Mouse (Mus musculus): ENCODE data around the gene Rangrf. TPM values are rescaled to one million over a fixed set of nuclear protein-coding genes. Genes with fewer than 3 reads are reported as not detected.
"Not testable (repeated sequence)": the region's sequence is repeated elsewhere in the genome, so short reads cannot be mapped to it uniquely, and the experiment has no call there.

Gene Rangrf
- polyA plus RNA-seq, 1 experiment: 38.3 TPM

GRCm38 (mm10) chr11:69008182-69009121 lies 33.5 kb upstream of the Rangrf start, which contains the start of gene Pfas:
TSS of gene Pfas (minus strand) at chr11:69008460.
- 9% methylated on average over 38 of the region's 38 CpGs for WGBS
- peak within 1 kb of the TSS; percentile 92 for H3K4me3 ChIP-seq (replicated peaks; ENCODE audit: control insufficient read depth, low read depth, low read length)
- TF ChIP-seq CTCF (IDR thresholded peaks at IDR 0.05; ENCODE audit: control insufficient read depth, insufficient read depth, low read length) (no peak), POLR2A (IDR thresholded peaks at IDR 0.05; ENCODE audit: borderline replicate concordance, control insufficient read depth, low read depth, low read length) (peak; percentile 63; the same call in 1 of the 2 replicates)
- H3K27ac ChIP-seq (ENCODE audit: control insufficient read depth, insufficient read depth, low read depth, low read length, poor library complexity): peak within 1 kb of the TSS; percentile 77
- H3K4me1 ChIP-seq (ENCODE audit: control insufficient read depth, insufficient read depth, low read length): peaks cover 2% of the 10 kb centered on the region; the same call in 1 of the 2 replicates

GRCm38 (mm10) chr11:69006575-69006974 lies 31.6 kb upstream of the Rangrf start:
- H3K4me1 ChIP-seq (ENCODE audit: control insufficient read depth, insufficient read depth, low read length); H3K4me3 ChIP-seq (replicated peaks; ENCODE audit: control insufficient read depth, low read depth, low read length); H3K27ac ChIP-seq (ENCODE audit: control insufficient read depth, insufficient read depth, low read depth, low read length, poor library complexity): not testable (repeated sequence)

- no peaks in the 10 kb centered on the region; the same call in 1 of the 2 replicates for H3K4me1 ChIP-seq (ENCODE audit: control insufficient read depth, insufficient read depth, low read length)
- peak overlapping the region; percentile 72 for H3K27ac ChIP-seq (ENCODE audit: control insufficient read depth, insufficient read depth, low read depth, low read length, poor library complexity)
- WGBS: 63% methylated on average over 7 of the region's 7 CpGs
- no peak for TF ChIP-seq CTCF (IDR thresholded peaks at IDR 0.05; ENCODE audit: control insufficient read depth, insufficient read depth, low read length)
- TF ChIP-seq POLR2A (IDR thresholded peaks at IDR 0.05; ENCODE audit: borderline replicate concordance, control insufficient read depth, low read depth, low read length): no peak
- H3K4me3 ChIP-seq (replicated peaks; ENCODE audit: control insufficient read depth, low read depth, low read length): no peak overlapping the region
Observed at GRCm38 (mm10) chr11:69005193-69005592, 30.2 kb upstream of the Rangrf start.

- Histone ChIP-seq H3K4me1 (ENCODE audit: control insufficient read depth, insufficient read depth, low read length) (no peaks in the 10 kb centered on the region; the same call in 1 of the 2 replicates), H3K27ac (ENCODE audit: control insufficient read depth, insufficient read depth, low read depth, low read length, poor library complexity) (no peak overlapping the region), H3K4me3 (replicated peaks; ENCODE audit: control insufficient read depth, low read depth, low read length) (no peak overlapping the region)
- no peak for TF ChIP-seq CTCF (IDR thresholded peaks at IDR 0.05; ENCODE audit: control insufficient read depth, insufficient read depth, low read length)
- TF ChIP-seq POLR2A (IDR thresholded peaks at IDR 0.05; ENCODE audit: borderline replicate concordance, control insufficient read depth, low read depth, low read length): no peak
- WGBS: 64% methylated on average over 4 of the region's 4 CpGs
Observed at GRCm38 (mm10) chr11:69003592-69003991, 28.6 kb upstream of the Rangrf start.

- not testable (repeated sequence) for H3K27ac ChIP-seq (ENCODE audit: control insufficient read depth, insufficient read depth, low read depth, low read length, poor library complexity); H3K4me3 ChIP-seq (replicated peaks; ENCODE audit: control insufficient read depth, low read depth, low read length); H3K4me1 ChIP-seq (ENCODE audit: control insufficient read depth, insufficient read depth, low read length)
- WGBS: 92% methylated on average over 4 of the region's 4 CpGs
Observed at GRCm38 (mm10) chr11:69002782-69003181, 27.8 kb upstream of the Rangrf start.

GRCm38 (mm10) chr11:68997080-68997479 lies 22.1 kb upstream of the Rangrf start:
- no peak for TF ChIP-seq POLR2A (IDR thresholded peaks at IDR 0.05; ENCODE audit: borderline replicate concordance, control insufficient read depth, low read depth, low read length)
- Histone ChIP-seq H3K4me3 (replicated peaks; ENCODE audit: control insufficient read depth, low read depth, low read length) (no peak overlapping the region), H3K4me1 (ENCODE audit: control insufficient read depth, insufficient read depth, low read length) (no peaks in the 10 kb centered on the region), H3K27ac (ENCODE audit: control insufficient read depth, insufficient read depth, low read depth, low read length, poor library complexity) (no peak overlapping the region)
- WGBS: 66% methylated on average over 4 of the region's 4 CpGs

GRCm38 (mm10) chr11:68994377-68994776 lies 19.4 kb upstream of the Rangrf start:
- H3K4me1 ChIP-seq (ENCODE audit: control insufficient read depth, insufficient read depth, low read length): no peaks in the 10 kb centered on the region
- no peak overlapping the region for H3K27ac ChIP-seq (ENCODE audit: control insufficient read depth, insufficient read depth, low read depth, low read length, poor library complexity)
- H3K4me3 ChIP-seq (replicated peaks; ENCODE audit: control insufficient read depth, low read depth, low read length): no peak overlapping the region
- 90% methylated on average over 3 of the region's 3 CpGs for WGBS
- TF ChIP-seq CTCF (IDR thresholded peaks at IDR 0.05; ENCODE audit: control insufficient read depth, insufficient read depth, low read length) (no peak), POLR2A (IDR thresholded peaks at IDR 0.05; ENCODE audit: borderline replicate concordance, control insufficient read depth, low read depth, low read length) (no peak)

- WGBS: 91% methylated on average over 7 of the region's 7 CpGs
- Histone ChIP-seq H3K4me3 (replicated peaks; ENCODE audit: control insufficient read depth, low read depth, low read length) (no peak overlapping the region), H3K27ac (ENCODE audit: control insufficient read depth, insufficient read depth, low read depth, low read length, poor library complexity) (no peak overlapping the region), H3K4me1 (ENCODE audit: control insufficient read depth, insufficient read depth, low read length) (no peaks in the 10 kb centered on the region)
- TF ChIP-seq POLR2A (IDR thresholded peaks at IDR 0.05; ENCODE audit: borderline replicate concordance, control insufficient read depth, low read depth, low read length) (no peak), CTCF (IDR thresholded peaks at IDR 0.05; ENCODE audit: control insufficient read depth, insufficient read depth, low read length) (no peak)
Observed at GRCm38 (mm10) chr11:68993122-68993521, 18.1 kb upstream of the Rangrf start.

GRCm38 (mm10) chr11:68988341-68988740 lies 13.4 kb upstream of the Rangrf start:
- no peak overlapping the region for H3K4me3 ChIP-seq (replicated peaks; ENCODE audit: control insufficient read depth, low read depth, low read length)
- 94% methylated on average over 17 of the region's 17 CpGs for WGBS
- no peaks in the 10 kb centered on the region for H3K4me1 ChIP-seq (ENCODE audit: control insufficient read depth, insufficient read depth, low read length)
- TF ChIP-seq POLR2A (IDR thresholded peaks at IDR 0.05; ENCODE audit: borderline replicate concordance, control insufficient read depth, low read depth, low read length): no peak
- H3K27ac ChIP-seq (ENCODE audit: control insufficient read depth, insufficient read depth, low read depth, low read length, poor library complexity): no peak overlapping the region
